Mouse (Mus musculus): ENCODE measurements around the gene Drp2.

Gene Drp2

DNA sequence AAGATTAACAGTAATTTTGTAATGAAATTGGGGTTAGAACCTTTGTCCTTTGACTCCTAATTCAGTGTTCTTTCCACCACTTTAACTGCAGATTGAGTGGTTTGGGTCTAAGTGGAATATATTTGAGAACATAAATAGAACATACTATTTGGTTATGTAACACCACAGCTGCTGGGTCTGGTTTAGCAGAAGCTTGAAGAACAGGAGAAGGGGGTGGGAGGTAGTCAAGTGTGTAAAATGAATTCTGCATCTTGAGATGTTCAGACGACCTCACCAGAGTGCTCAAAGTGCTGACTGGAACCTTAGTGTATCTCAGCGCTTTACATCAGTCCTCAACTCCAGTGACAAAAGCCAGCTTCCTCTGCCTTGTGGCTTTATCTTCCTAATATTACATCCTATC is 5.4 kb upstream of the Drp2 start:
- no peaks in the 10 kb centered on the region for H3K36me3 ChIP-seq (ENCODE audit: insufficient read depth, low read length)
- H3K9me3 ChIP-seq (ENCODE audit: low read length), result no peaks in the 10 kb centered on the region
- H3K27me3 ChIP-seq (ENCODE audit: insufficient read depth, low read length), result no peaks in the 10 kb centered on the region
- TF ChIP-seq POU5F1 (IDR thresholded peaks at IDR 0.05; ENCODE audit: borderline replicate concordance, low read length) (no peak), NANOG (IDR thresholded peaks at IDR 0.05; ENCODE audit: borderline replicate concordance, low read length) (no peak), CTCF (conservative IDR thresholded peaks at IDR 0.05; ENCODE audit: low read length) (no peak)
- no peaks in the 10 kb centered on the region for H3K4me1 ChIP-seq (replicated peaks; ENCODE audit: low read depth, low read length)
- H3K4me3 ChIP-seq (replicated peaks; ENCODE audit: low read length), result no peak overlapping the region

DNA sequence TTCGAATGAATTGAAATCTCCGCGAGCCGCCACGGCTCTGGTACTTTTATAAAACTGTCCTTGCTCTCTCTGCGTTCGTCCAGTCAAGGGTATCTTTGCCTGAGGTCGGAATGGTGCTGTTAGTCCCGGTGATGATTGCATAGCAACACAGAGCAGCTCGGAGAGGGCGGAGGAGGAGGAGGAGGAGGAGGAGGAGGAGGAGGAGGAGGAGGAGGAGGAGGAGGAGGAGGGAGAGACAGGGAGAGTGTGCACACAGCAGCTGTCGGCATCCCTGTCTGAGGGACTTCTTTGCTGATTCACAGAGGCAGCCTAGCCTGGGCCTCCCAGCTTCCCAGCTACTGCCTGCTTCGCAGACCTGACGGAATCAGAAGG is 219 bp downstream of the Drp2 start:
- Histone ChIP-seq H3K9me3 (ENCODE audit: low read length) (no peaks in the 10 kb centered on the region), H3K4me1 (replicated peaks; ENCODE audit: low read depth, low read length) (0 out of 2 replicates have a peak, but pooled peaks cover 4% of the 10 kb centered on the region), H3K36me3 (ENCODE audit: insufficient read depth, low read length) (no peaks in the 10 kb centered on the region), H3K27me3 (ENCODE audit: insufficient read depth, low read length) (peaks cover 3% of the 10 kb centered on the region; the same call in 1 of the 2 replicates), H3K4me3 (replicated peaks; ENCODE audit: low read length) (no peak overlapping the region)
- TF ChIP-seq POU5F1 (IDR thresholded peaks at IDR 0.05; ENCODE audit: borderline replicate concordance, low read length), result no peak
- TF ChIP-seq NANOG (IDR thresholded peaks at IDR 0.05; ENCODE audit: borderline replicate concordance, low read length), result no peak
- no peak for TF ChIP-seq CTCF (conservative IDR thresholded peaks at IDR 0.05; ENCODE audit: low read length)

GRCm38 (mm10) chrX:134409354-134409900 is 5.1 kb downstream of the Drp2 start:
- Histone ChIP-seq H3K36me3 (ENCODE audit: insufficient read depth, low read length) (no peaks in the 10 kb centered on the region), H3K4me1 (replicated peaks; ENCODE audit: low read depth, low read length) (no peaks in the 10 kb centered on the region), H3K4me3 (replicated peaks; ENCODE audit: low read length) (no peak overlapping the region), H3K27me3 (ENCODE audit: insufficient read depth, low read length) (peaks cover 3% of the 10 kb centered on the region; the same call in 1 of the 2 replicates), H3K9me3 (ENCODE audit: low read length) (no peaks in the 10 kb centered on the region)
- no peak for TF ChIP-seq CTCF (conservative IDR thresholded peaks at IDR 0.05; ENCODE audit: low read length)
- TF ChIP-seq NANOG (IDR thresholded peaks at IDR 0.05; ENCODE audit: borderline replicate concordance, low read length), result no peak
- TF ChIP-seq POU5F1 (IDR thresholded peaks at IDR 0.05; ENCODE audit: borderline replicate concordance, low read length), result no peak

DNA sequence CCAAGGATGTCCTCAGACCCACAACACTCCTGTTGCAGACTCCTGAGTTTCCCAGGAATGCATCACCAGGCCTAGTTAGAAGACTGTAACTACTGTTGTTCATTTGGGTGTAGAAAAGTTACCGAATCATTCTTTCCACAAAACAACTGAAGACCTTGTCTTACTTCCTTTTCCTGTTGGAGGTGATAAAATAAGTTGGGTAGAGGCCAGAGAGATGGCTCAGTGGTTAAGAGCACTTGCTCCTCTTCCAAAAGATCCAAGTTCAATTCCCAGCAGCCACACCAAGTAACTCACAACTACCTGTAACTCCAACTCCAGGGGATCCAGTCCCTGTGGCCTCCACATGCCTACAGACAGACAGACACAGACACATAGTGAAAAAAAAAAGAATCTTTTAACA is 7.7 kb downstream of the Drp2 start:
- TF ChIP-seq NANOG (IDR thresholded peaks at IDR 0.05; ENCODE audit: borderline replicate concordance, low read length) (no peak), POU5F1 (IDR thresholded peaks at IDR 0.05; ENCODE audit: borderline replicate concordance, low read length) (no peak), CTCF (conservative IDR thresholded peaks at IDR 0.05; ENCODE audit: low read length) (no peak)
- Histone ChIP-seq H3K36me3 (ENCODE audit: insufficient read depth, low read length) (no peaks in the 10 kb centered on the region), H3K4me3 (replicated peaks; ENCODE audit: low read length) (no peak overlapping the region), H3K9me3 (ENCODE audit: low read length) (no peaks in the 10 kb centered on the region), H3K4me1 (replicated peaks; ENCODE audit: low read depth, low read length) (no peaks in the 10 kb centered on the region), H3K27me3 (ENCODE audit: insufficient read depth, low read length) (no peaks in the 10 kb centered on the region)

GRCm38 (mm10) chrX:134420097-134420496 is 15.7 kb downstream of the Drp2 start:
- Histone ChIP-seq H3K9me3 (ENCODE audit: low read length) (no peaks in the 10 kb centered on the region), H3K4me1 (replicated peaks; ENCODE audit: low read depth, low read length) (no peaks in the 10 kb centered on the region), H3K4me3 (replicated peaks; ENCODE audit: low read length) (no peak overlapping the region), H3K36me3 (ENCODE audit: insufficient read depth, low read length) (no peaks in the 10 kb centered on the region), H3K27me3 (ENCODE audit: insufficient read depth, low read length) (no peaks in the 10 kb centered on the region)
- TF ChIP-seq POU5F1 (IDR thresholded peaks at IDR 0.05; ENCODE audit: borderline replicate concordance, low read length) (no peak), CTCF (conservative IDR thresholded peaks at IDR 0.05; ENCODE audit: low read length) (no peak), NANOG (IDR thresholded peaks at IDR 0.05; ENCODE audit: borderline replicate concordance, low read length) (no peak)

- no peaks in the 10 kb centered on the region for H3K9me3 ChIP-seq (ENCODE audit: low read length)
- H3K36me3 ChIP-seq (ENCODE audit: insufficient read depth, low read length), result no peaks in the 10 kb centered on the region
- no peak for TF ChIP-seq NANOG (IDR thresholded peaks at IDR 0.05; ENCODE audit: borderline replicate concordance, low read length)
- no peak for TF ChIP-seq POU5F1 (IDR thresholded peaks at IDR 0.05; ENCODE audit: borderline replicate concordance, low read length)
- TF ChIP-seq CTCF (conservative IDR thresholded peaks at IDR 0.05; ENCODE audit: low read length), result no peak
- no peak overlapping the region for H3K4me3 ChIP-seq (replicated peaks; ENCODE audit: low read length)
- peaks cover 6% of the 10 kb centered on the region; the same call in 1 of the 2 replicates for H3K4me1 ChIP-seq (replicated peaks; ENCODE audit: low read depth, low read length)
- no peaks in the 10 kb centered on the region for H3K27me3 ChIP-seq (ENCODE audit: insufficient read depth, low read length)
These were observed 19.9 kb downstream of the Drp2 start for GRCm38 (mm10) chrX:134424263-134424662.

DNA sequence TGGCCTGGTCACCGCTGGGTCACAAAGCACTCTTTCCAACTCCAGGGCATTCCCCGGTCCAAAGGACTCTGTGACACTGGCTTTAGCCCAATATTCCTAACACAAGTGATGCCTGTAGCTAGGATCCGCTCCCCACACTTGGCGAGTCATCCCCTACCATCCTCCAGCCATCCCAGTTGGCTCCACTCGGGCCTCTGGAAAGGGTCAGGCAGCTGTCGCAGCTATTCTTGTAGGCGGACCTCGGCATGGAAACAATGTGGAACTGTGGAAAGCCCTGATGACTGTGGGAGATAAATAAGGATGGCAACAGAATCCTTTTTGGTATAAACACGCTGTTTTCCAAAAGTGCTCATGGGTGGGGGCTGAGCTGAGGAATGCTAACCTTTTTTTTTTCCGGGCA is 21.4 kb downstream of the Drp2 start:
- H3K9me3 ChIP-seq (ENCODE audit: low read length), result no peaks in the 10 kb centered on the region
- peaks cover 6% of the 10 kb centered on the region; the same call in 1 of the 2 replicates for H3K4me1 ChIP-seq (replicated peaks; ENCODE audit: low read depth, low read length)
- no peaks in the 10 kb centered on the region for H3K36me3 ChIP-seq (ENCODE audit: insufficient read depth, low read length)
- no peak overlapping the region for H3K4me3 ChIP-seq (replicated peaks; ENCODE audit: low read length)
- no peaks in the 10 kb centered on the region for H3K27me3 ChIP-seq (ENCODE audit: insufficient read depth, low read length)
- no peak for TF ChIP-seq CTCF (conservative IDR thresholded peaks at IDR 0.05; ENCODE audit: low read length)
- no peak for TF ChIP-seq POU5F1 (IDR thresholded peaks at IDR 0.05; ENCODE audit: borderline replicate concordance, low read length)
- TF ChIP-seq NANOG (IDR thresholded peaks at IDR 0.05; ENCODE audit: borderline replicate concordance, low read length), result no peak

DNA sequence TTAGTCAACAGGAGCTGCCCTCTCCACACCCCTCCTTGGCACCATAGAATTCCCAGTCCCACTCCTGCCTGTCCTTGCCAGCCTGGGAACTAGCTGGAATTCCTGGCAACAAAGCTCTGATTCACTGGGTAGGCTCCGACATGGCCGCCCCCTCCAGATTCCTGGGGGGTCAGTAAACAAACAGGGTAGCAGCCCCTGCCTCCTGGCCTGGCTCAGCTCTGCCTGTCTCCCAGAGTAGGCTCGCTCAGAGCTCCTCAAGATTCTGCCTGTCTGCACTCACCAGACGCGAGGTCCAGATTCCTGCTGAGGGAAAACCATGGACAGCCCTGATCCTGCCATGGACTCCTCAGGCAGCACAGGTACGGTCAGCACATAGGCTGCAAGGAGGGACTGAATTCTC is 22.5 kb downstream of the Drp2 start:
- no peak for TF ChIP-seq CTCF (conservative IDR thresholded peaks at IDR 0.05; ENCODE audit: low read length)
- no peak for TF ChIP-seq POU5F1 (IDR thresholded peaks at IDR 0.05; ENCODE audit: borderline replicate concordance, low read length)
- no peak for TF ChIP-seq NANOG (IDR thresholded peaks at IDR 0.05; ENCODE audit: borderline replicate concordance, low read length)
- H3K9me3 ChIP-seq (ENCODE audit: low read length), result no peaks in the 10 kb centered on the region
- no peaks in the 10 kb centered on the region for H3K27me3 ChIP-seq (ENCODE audit: insufficient read depth, low read length)
- H3K4me3 ChIP-seq (replicated peaks; ENCODE audit: low read length), result no peak overlapping the region
- H3K4me1 ChIP-seq (replicated peaks; ENCODE audit: low read depth, low read length), result peaks cover 6% of the 10 kb centered on the region; the same call in 1 of the 2 replicates
- H3K36me3 ChIP-seq (ENCODE audit: insufficient read depth, low read length), result no peaks in the 10 kb centered on the region

DNA sequence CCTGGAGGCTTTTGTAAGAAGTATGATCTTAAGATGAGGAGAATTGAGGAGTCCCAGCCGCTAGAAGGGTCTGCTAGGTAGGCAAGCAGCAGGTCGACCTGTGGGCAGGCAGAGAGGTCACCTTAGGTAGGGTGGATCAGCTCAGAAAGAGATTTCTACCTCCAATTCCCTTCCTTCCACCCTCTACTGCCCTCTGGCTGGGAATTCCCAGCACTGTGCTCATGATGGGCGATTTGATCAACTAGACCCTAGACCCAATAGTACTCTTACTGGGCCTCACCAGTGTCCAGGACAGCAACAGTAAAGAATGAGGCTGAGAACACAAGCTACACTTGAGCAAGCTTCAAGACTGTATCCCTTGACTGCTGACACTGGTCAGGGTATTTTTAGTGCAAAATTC is 23.0 kb downstream of the Drp2 start:
- TF ChIP-seq NANOG (IDR thresholded peaks at IDR 0.05; ENCODE audit: borderline replicate concordance, low read length), result no peak
- no peak for TF ChIP-seq POU5F1 (IDR thresholded peaks at IDR 0.05; ENCODE audit: borderline replicate concordance, low read length)
- no peak; the same call in 1 of the 2 replicates for TF ChIP-seq CTCF (conservative IDR thresholded peaks at IDR 0.05; ENCODE audit: low read length)
- H3K27me3 ChIP-seq (ENCODE audit: insufficient read depth, low read length), result no peaks in the 10 kb centered on the region

More for the DNA sequence above, 23.0 kb downstream of the Drp2 start:
- Histone ChIP-seq H3K36me3 (ENCODE audit: insufficient read depth, low read length) (no peaks in the 10 kb centered on the region), H3K9me3 (ENCODE audit: low read length) (no peaks in the 10 kb centered on the region), H3K4me1 (replicated peaks; ENCODE audit: low read depth, low read length) (peaks cover 6% of the 10 kb centered on the region; the same call in 1 of the 2 replicates), H3K4me3 (replicated peaks; ENCODE audit: low read length) (no peak overlapping the region)
